Mouse (Mus musculus) cerebellum, postnatal 10 days (tissue): ENCODE data around the gene Cela3b.

Experiments
- DNase-seq, 2 experiments: peaks; one replicate each; pipeline ENCODE4 v3.0.0; 2021; ENCODE audit warnings: mixed read lengths in 2 of 2

Cela3b gene

GRCm38 (mm10) chr4:137430502-137430901 lies at the start of gene Cela3b:
Gene Cela3b (minus strand): TSS chr4:137430540.
- no peak for DNase-seq

GRCm38 (mm10) chr4:137479757-137480156 lies 49.4 kb upstream of the Cela3b start:
- peak in 1 of 2 experiments; percentile 35 for DNase-seq

GRCm38 (mm10) chr4:137478306-137478705 lies 48.0 kb upstream of the Cela3b start:
- DNase-seq = no peak

- no peak for DNase-seq
Measured at GRCm38 (mm10) chr4:137477611-137478010, 47.3 kb upstream of the Cela3b start.

- DNase-seq = peak; percentile 62 to 72
Measured at GRCm38 (mm10) chr4:137476761-137477237, 46.5 kb upstream of the Cela3b start.

GRCm38 (mm10) chr4:137476065-137476760 lies 45.9 kb upstream of the Cela3b start:
- no peak for DNase-seq

- DNase-seq = no peak
Measured at GRCm38 (mm10) chr4:137475271-137476050, 45.1 kb upstream of the Cela3b start.

- DNase-seq = no peak
Measured at GRCm38 (mm10) chr4:137474694-137475093, 44.4 kb upstream of the Cela3b start.

- no peak for DNase-seq
Measured at GRCm38 (mm10) chr4:137473701-137474388, 43.5 kb upstream of the Cela3b start.

- no peak for DNase-seq
Measured at GRCm38 (mm10) chr4:137473240-137473639, 42.9 kb upstream of the Cela3b start.

- no peak for DNase-seq
Measured at GRCm38 (mm10) chr4:137471326-137471725, 41.0 kb upstream of the Cela3b start.

- DNase-seq = no peak
Measured at GRCm38 (mm10) chr4:137470701-137471317, 40.5 kb upstream of the Cela3b start.

GRCm38 (mm10) chr4:137469845-137470692 lies 39.7 kb upstream of the Cela3b start:
- no peak for DNase-seq

- peak; percentile 62 to 78 for DNase-seq
Measured at GRCm38 (mm10) chr4:137469081-137469844, 38.9 kb upstream of the Cela3b start.

- peak; percentile 93 to 96 for DNase-seq
Measured at GRCm38 (mm10) chr4:137468260-137469080, 38.1 kb upstream of the Cela3b start, which contains the start of gene Hspg2. Gene Hspg2 (plus strand): TSS chr4:137468769.

- DNase-seq = peak in 1 of 2 experiments; percentile 5
Measured at GRCm38 (mm10) chr4:137467525-137467924, 37.2 kb upstream of the Cela3b start.

- DNase-seq = peak in 1 of 2 experiments; percentile 66
Measured at GRCm38 (mm10) chr4:137466991-137467390, 36.7 kb upstream of the Cela3b start.

GRCm38 (mm10) chr4:137465125-137465787 lies 34.9 kb upstream of the Cela3b start:
- peak in 1 of 2 experiments; percentile 25 for DNase-seq

GRCm38 (mm10) chr4:137461981-137462690 lies 31.8 kb upstream of the Cela3b start:
- DNase-seq = no peak
